7 mouse cellular contexts compared by ENCODE assay signal in the genomic region with DNA sequence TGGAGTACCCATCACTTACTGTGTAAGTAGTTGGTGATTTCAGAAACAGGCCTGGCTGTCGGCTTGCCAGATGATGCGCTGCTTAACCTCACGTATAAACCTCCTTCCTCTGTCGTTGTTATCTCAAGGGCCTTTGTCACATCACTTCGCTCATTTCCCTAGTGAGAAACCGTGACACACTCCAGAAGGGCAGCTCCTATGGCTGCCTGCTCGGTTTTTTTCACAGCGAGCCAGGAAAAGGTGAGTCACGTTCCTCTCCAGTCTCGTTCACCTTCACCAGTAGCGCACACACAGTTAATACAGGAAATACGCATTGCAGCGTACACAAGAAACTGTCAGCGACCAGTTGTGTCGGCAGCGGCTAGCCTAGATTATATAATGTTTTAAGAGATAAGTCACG. TPM values are rescaled to one million over a fixed set of nuclear protein-coding genes. Genes with fewer than 3 reads are reported as not detected.
DNase-seq lines count a peak whose midpoint lies in the region; ATAC-seq and TF ChIP-seq lines count a peak whose summit lies in the region.

No protein-coding gene starts in this region.

- 39% methylated on average over 17 of the region's 17 CpGs for WGBS in spleen, adult 2 months
- WGBS in lung, postnatal 0 days: 34% methylated on average over 17 of the region's 17 CpGs

- peaks cover 36% of the 10 kb centered on the region for H3K4me1 ChIP-seq in spleen, adult 2 months (ENCODE audit: control insufficient read depth, insufficient read depth, insufficient read length)
- H3K4me1 ChIP-seq in brown adipose tissue, adult 24 weeks (ENCODE audit: control insufficient read depth, insufficient read depth, insufficient read length, low read length): peaks cover 60% of the 10 kb centered on the region
- H3K4me1 ChIP-seq in lung, postnatal 0 days (ENCODE audit: insufficient read depth, low read depth, low read length): peaks cover 16% of the 10 kb centered on the region; the same call in 1 of the 2 replicates

- TF ChIP-seq POLR2A in spleen, adult 2 months (IDR thresholded peaks at IDR 0.05; ENCODE audit: low read depth, low read length): no peak

- peaks cover 1% of the 10 kb centered on the region; the same call in 1 of the 2 replicates for H3K36me3 ChIP-seq in spleen, adult 2 months (ENCODE audit: control insufficient read depth, insufficient read depth, low read length)
- H3K36me3 ChIP-seq in lung, postnatal 0 days (ENCODE audit: insufficient read depth, low read length): no peaks in the 10 kb centered on the region

- no peak overlapping the region; the same call in 1 of the 2 replicates for H3K4me2 ChIP-seq in lung, postnatal 0 days (replicated peaks; ENCODE audit: low read depth, low read length)

- no peak overlapping the region for H3K4me3 ChIP-seq in spleen, adult 2 months (ENCODE audit: extremely low read depth, insufficient read depth, insufficient read length)
- H3K4me3 ChIP-seq in brown adipose tissue, adult 24 weeks (ENCODE audit: insufficient read depth, low read depth, low read length): peak overlapping the region; percentile 16; the same call in 1 of the 2 replicates
- no peak overlapping the region for H3K4me3 ChIP-seq in lung, postnatal 0 days (ENCODE audit: low read depth, low read length)

- H3K27me3 ChIP-seq in spleen, adult 2 months (ENCODE audit: control insufficient read depth, insufficient read depth, low read length): no peaks in the 10 kb centered on the region
- no peaks in the 10 kb centered on the region for H3K27me3 ChIP-seq in lung, postnatal 0 days (replicated peaks; ENCODE audit: insufficient read depth, low read length)

- peak overlapping the region; percentile 44 for H3K27ac ChIP-seq in spleen, adult 2 months (ENCODE audit: insufficient read depth, low read length)
- H3K27ac ChIP-seq in brown adipose tissue, adult 24 weeks (replicated peaks; ENCODE audit: low read depth, low read length): peak overlapping the region; percentile 52
- peak overlapping the region; percentile 81 for H3K27ac ChIP-seq in lung, postnatal 0 days (ENCODE audit: low read length)

- ATAC-seq in lung, postnatal 0 days: peak; percentile 32

- peak; percentile 56; the same call in 1 of the 2 replicates for TF ChIP-seq EP300 in lung, postnatal 0 days (IDR thresholded peaks at IDR 0.05)

- no peak for TF ChIP-seq CTCF in spleen, adult 2 months (IDR thresholded peaks at IDR 0.05; ENCODE audit: extremely low read depth, insufficient read depth, insufficient read length, insufficient replicate concordance)
- no peak for TF ChIP-seq CTCF in lung, postnatal 0 days (IDR thresholded peaks at IDR 0.05)

- H3K9me3 ChIP-seq in lung, postnatal 0 days (ENCODE audit: low read length): no peaks in the 10 kb centered on the region

- peak; percentile 33 to 69 for DNase-seq in spleen, adult 2 months (ENCODE audit: low read depth in 1 of 2, low spot score in 2 of 2)
- no peak for DNase-seq in spleen, postnatal 4 days (ENCODE audit: low spot score in 2 of 2)
- peak; percentile 96 for DNase-seq in induced T-regulatory cell, adult 2 months (ENCODE audit: low read depth)
- peak; percentile 77 for DNase-seq in lung, postnatal 0 days (ENCODE audit: low spot score)
- DNase-seq in layer of hippocampus, adult 9-11 months: no peak
- DNase-seq in Muller cell, postnatal 12 days (ENCODE audit: inconsistent ontology term): no peak

- no peak overlapping the region for H3K9ac ChIP-seq in lung, postnatal 0 days (replicated peaks; ENCODE audit: low read depth)

RNA-seq across cellular contexts. Expression of a gene that starts 33.7 kb away (rescaled TPM):
- 22.9 and 24.7 TPM in 2 replicates for polyA plus RNA-seq in spleen, adult 2 months (2012; rRNA removed)
- polyA plus RNA-seq in brown adipose tissue, adult 24 weeks (2012; ENCODE audit: insufficient read depth, insufficient read length, missing spikeins): 15.8 and 21.6 TPM in 2 replicates
- 8.4 and 11.9 TPM in 2 replicates for polyA plus RNA-seq in lung, postnatal 0 days (2015; fragmentation: Nextera tagmentation; extraction: Ambion mirVana)

Comparison
In these comparisons a context has a peak if more than half of its experiments do, and no peak if none do; other contexts are left out.
1. DNase-seq: peak in spleen, adult 2 months (2 of 2), induced T-regulatory cell, adult 2 months (single experiment) and lung, postnatal 0 days (single experiment); none in spleen, postnatal 4 days (0 of 2), layer of hippocampus, adult 9-11 months (single experiment) and Muller cell, postnatal 12 days (single experiment).
2. Peak in every context shown above with its lines, with median percentiles within 50 percentile points of each other: H3K27ac ChIP-seq.